Mouse (Mus musculus): ENCODE results near the gene Naxd.

- TF ChIP-seq POLR2A (IDR thresholded peaks at IDR 0.05; ENCODE audit: low read depth, low read length) (no peak), CTCF (IDR thresholded peaks at IDR 0.05; ENCODE audit: extremely low read depth, insufficient read length, insufficient replicate concordance, low read depth, low read length) (no peak)
Observed at GRCm38 (mm10) chr8:11512711-11513110, 15.4 kb downstream of the Naxd start.
